Mouse (Mus musculus) MEL (cell line): ENCODE data around the gene Gm37240. TPM values are rescaled to one million over a fixed set of nuclear protein-coding genes. Genes with fewer than 3 reads are reported as not detected.

Experiments
- DNase-seq: peaks from one replicate; pipeline ENCODE4 v3.0.0; 2011; ENCODE audit warnings: low read depth, low spot score
- H3K27ac ChIP-seq: 2 replicates; pipeline ENCODE4 v1.5.1; 2012; ENCODE audit warnings: low read depth, mild to moderate bottlenecking, control low read depth, low read length, moderate library complexity; ENCODE audit not compliant: control insufficient read depth
- H3K27me3 ChIP-seq, 2 experiments: fragments of 150-350 bp in 1 of 2; sonication (generic) in 1 of 2; 2 replicates each; pipeline ENCODE4 v1.6.1; 2012; ENCODE audit warnings: low read length in 2 of 2, mild to moderate bottlenecking in 2 of 2, improper control_type of control experiment in 1 of 2, moderate library complexity in 1 of 2; ENCODE audit not compliant: insufficient read depth in 2 of 2, control insufficient read depth in 1 of 2
- H3K36me3 ChIP-seq, 2 experiments: 2 replicates each; pipeline ENCODE4 v1.6.1; 2012 to 2014; ENCODE audit warnings: low read length in 2 of 2, improper control_type of control experiment in 1 of 2, inconsistent platforms in 1 of 2, mild to moderate bottlenecking in 1 of 2; ENCODE audit not compliant: insufficient read depth in 2 of 2, control insufficient read depth in 1 of 2
- H3K4me1 ChIP-seq, 2 experiments: fragments of 150-350 bp in 1 of 2; sonication (generic) in 1 of 2; 2 replicates each; pipeline ENCODE4 v1.6.1; 2012; ENCODE audit warnings: low read length in 2 of 2, improper control_type of control experiment in 1 of 2, mild to moderate bottlenecking in 1 of 2; ENCODE audit not compliant: insufficient read depth in 2 of 2, control insufficient read depth in 1 of 2
- H3K4me3 ChIP-seq, 2 experiments: fragments of 150-350 bp in 1 of 2; sonication (generic) in 1 of 2; 2 replicates each; pipeline ENCODE4 v1.5.1; 2012; ENCODE audit warnings: low read depth in 2 of 2, low read length in 2 of 2, mild to moderate bottlenecking in 2 of 2, moderate library complexity in 2 of 2, control low read depth in 1 of 2, improper control_type of control experiment in 1 of 2; ENCODE audit not compliant: control insufficient read depth in 1 of 2, insufficient read depth in 1 of 2
- H3K79me2 ChIP-seq: 2 replicates; pipeline ENCODE4 v1.6.1; 2012; ENCODE audit warnings: mild to moderate bottlenecking, low read length, moderate library complexity; ENCODE audit not compliant: control insufficient read depth, poor library complexity, insufficient read depth
- H3K9ac ChIP-seq: 2 replicates; pipeline ENCODE4 v1.6.1; 2012; ENCODE audit warnings: low read depth, mild to moderate bottlenecking, control low read depth, low read length, moderate library complexity; ENCODE audit not compliant: control insufficient read depth, poor library complexity, severe bottlenecking
- H3K9me3 ChIP-seq: fragments of 150-350 bp; sonication (generic); replicated peaks from 2 replicates; pipeline ENCODE4 v1.6.1; 2012; ENCODE audit warnings: mild to moderate bottlenecking, low read length, improper control_type of control experiment, moderate library complexity; ENCODE audit not compliant: insufficient read depth
- BHLHE40 ChIP-seq: IDR thresholded peaks from 2 replicates; pipeline ENCODE4 v1.6.1; 2012; ENCODE audit warnings: low read depth, mild to moderate bottlenecking, inconsistent platforms, low read length, improper control_type of control experiment, borderline replicate concordance
- CHD1 ChIP-seq: IDR thresholded peaks from 2 replicates; pipeline ENCODE4 v1.6.1; 2012; ENCODE audit warnings: low read depth, mild to moderate bottlenecking, inconsistent platforms, low read length, improper control_type of control experiment
- CHD2 ChIP-seq: IDR thresholded peaks from 2 replicates; pipeline ENCODE4 v1.6.1; 2011; ENCODE audit warnings: low read length, improper control_type of control experiment
- CTCF ChIP-seq, 3 experiments: IDR thresholded peaks in 2 of 3; conservative IDR thresholded peaks in 1 of 3; 2 replicates each; pipeline ENCODE4 v1.5.1; 2011 to 2012; ENCODE audit warnings: low read length in 3 of 3, low read depth in 2 of 3, mild to moderate bottlenecking in 2 of 3, improper control_type of control experiment in 1 of 3, inconsistent platforms in 1 of 3, mixed read lengths in 1 of 3, moderate library complexity in 1 of 3; ENCODE audit not compliant: control insufficient read depth in 1 of 3, insufficient read depth in 1 of 3, poor library complexity in 1 of 3, severe bottlenecking in 1 of 3
- E2F4 ChIP-seq: IDR thresholded peaks from 2 replicates; pipeline ENCODE4 v1.6.1; 2011; ENCODE audit warnings: low read depth, low read length, improper control_type of control experiment, borderline replicate concordance
- ELF1 ChIP-seq: IDR thresholded peaks from 2 replicates; pipeline ENCODE4 v1.6.1; 2014; ENCODE audit warnings: low read depth, mild to moderate bottlenecking, inconsistent platforms, low read length, improper control_type of control experiment, moderate library complexity
- EP300 ChIP-seq, 2 experiments: IDR thresholded peaks; 2 replicates each; pipeline ENCODE4 v1.6.1; 2011; ENCODE audit warnings: improper control_type of control experiment in 2 of 2, low read length in 2 of 2, low read depth in 1 of 2, mild to moderate bottlenecking in 1 of 2
- ETS1 ChIP-seq: IDR thresholded peaks from 2 replicates; pipeline ENCODE4 v1.6.1; 2012; ENCODE audit warnings: low read depth, mild to moderate bottlenecking, inconsistent platforms, low read length, improper control_type of control experiment, moderate library complexity
- GABPA ChIP-seq: IDR thresholded peaks from 2 replicates; pipeline ENCODE4 v1.6.1; 2012; ENCODE audit warnings: low read depth, mild to moderate bottlenecking, inconsistent platforms, low read length, improper control_type of control experiment, moderate library complexity
- GATA1 ChIP-seq: IDR thresholded peaks from 2 replicates; pipeline ENCODE4 v1.6.1; 2011; ENCODE audit warnings: low read depth, low read length, improper control_type of control experiment
- HCFC1 ChIP-seq: IDR thresholded peaks from 2 replicates; pipeline ENCODE4 v1.6.1; 2012; ENCODE audit warnings: low read depth, mild to moderate bottlenecking, inconsistent platforms, low read length, improper control_type of control experiment, moderate library complexity
- JUND ChIP-seq: IDR thresholded peaks from 2 replicates; pipeline ENCODE4 v1.6.1; 2011; ENCODE audit warnings: low read depth, mild to moderate bottlenecking, improper control_type of control experiment, low read length
- MAFK ChIP-seq: IDR thresholded peaks from 2 replicates; pipeline ENCODE4 v1.6.1; 2011; ENCODE audit warnings: low read depth, mild to moderate bottlenecking, low read length, improper control_type of control experiment, borderline replicate concordance
- MAZ ChIP-seq: IDR thresholded peaks from 2 replicates; pipeline ENCODE4 v1.6.1; 2012; ENCODE audit warnings: low read depth, mild to moderate bottlenecking, inconsistent platforms, low read length, improper control_type of control experiment
- MXI1 ChIP-seq: IDR thresholded peaks from 2 replicates; pipeline ENCODE4 v1.6.1; 2011; ENCODE audit warnings: mild to moderate bottlenecking, low read depth, low read length, improper control_type of control experiment
- MYB ChIP-seq: IDR thresholded peaks from 2 replicates; pipeline ENCODE4 v1.6.1; 2011; ENCODE audit warnings: mild to moderate bottlenecking, low read depth, low read length, improper control_type of control experiment
- MYC ChIP-seq: IDR thresholded peaks from 2 replicates; pipeline ENCODE4 v1.6.1; 2011; ENCODE audit warnings: low read depth, mild to moderate bottlenecking, low read length, improper control_type of control experiment, moderate library complexity
- NELFE ChIP-seq: IDR thresholded peaks from 2 replicates; pipeline ENCODE4 v1.6.1; 2011; ENCODE audit warnings: low read depth, low read length, improper control_type of control experiment
- NRF1 ChIP-seq: IDR thresholded peaks from 2 replicates; pipeline ENCODE4 v1.6.1; 2014; ENCODE audit warnings: low read depth, mild to moderate bottlenecking, inconsistent platforms, low read length, improper control_type of control experiment, moderate library complexity; ENCODE audit not compliant: poor library complexity, insufficient read depth, severe bottlenecking
- POLR2AphosphoS2 ChIP-seq: IDR thresholded peaks from 2 replicates; pipeline ENCODE4 v1.6.1; 2011; ENCODE audit warnings: low read length, improper control_type of control experiment
- POLR2AphosphoS5 ChIP-seq: IDR thresholded peaks from 2 replicates; pipeline ENCODE4 v1.6.1; 2012; ENCODE audit warnings: low read depth, borderline replicate concordance, mild to moderate bottlenecking, inconsistent platforms, low read length, moderate library complexity, mixed read lengths
- RCOR1 ChIP-seq: IDR thresholded peaks from 2 replicates; pipeline ENCODE4 v1.6.1; 2012; ENCODE audit warnings: low read depth, mild to moderate bottlenecking, inconsistent platforms, low read length, improper control_type of control experiment
- TAL1 ChIP-seq: IDR thresholded peaks from 2 replicates; pipeline ENCODE4 v1.6.1; 2012; ENCODE audit warnings: mild to moderate bottlenecking, inconsistent platforms, low read length, moderate library complexity, mixed read lengths
- UBTF ChIP-seq: IDR thresholded peaks from 2 replicates; pipeline ENCODE4 v1.6.1; 2012; ENCODE audit warnings: low read depth, mild to moderate bottlenecking, inconsistent platforms, low read length, improper control_type of control experiment, moderate library complexity, borderline replicate concordance; ENCODE audit not compliant: insufficient read depth
- USF2 ChIP-seq, 2 experiments: IDR thresholded peaks; 2 replicates each; pipeline ENCODE4 v1.6.1; 2011 to 2012; ENCODE audit warnings: improper control_type of control experiment in 2 of 2, low read length in 2 of 2, borderline replicate concordance in 1 of 2, inconsistent platforms in 1 of 2, low read depth in 1 of 2, mild to moderate bottlenecking in 1 of 2; ENCODE audit not compliant: insufficient read depth in 1 of 2
- ZC3H11A ChIP-seq: IDR thresholded peaks from 2 replicates; pipeline ENCODE4 v1.6.1; 2012; ENCODE audit warnings: low read depth, mild to moderate bottlenecking, inconsistent platforms, low read length, improper control_type of control experiment
- ZKSCAN1 ChIP-seq: IDR thresholded peaks from 2 replicates; pipeline ENCODE4 v1.6.1; 2012; ENCODE audit warnings: low read depth, mild to moderate bottlenecking, inconsistent platforms, low read length, improper control_type of control experiment, moderate library complexity
- ZMIZ1 ChIP-seq: IDR thresholded peaks from 2 replicates; pipeline ENCODE4 v1.6.1; 2012; ENCODE audit warnings: low read depth, mild to moderate bottlenecking, inconsistent platforms, low read length, improper control_type of control experiment, moderate library complexity
- ZNF384 ChIP-seq: IDR thresholded peaks from 2 replicates; pipeline ENCODE4 v1.6.1; 2012; ENCODE audit warnings: low read depth, mild to moderate bottlenecking, inconsistent platforms, low read length, improper control_type of control experiment
- polyA plus RNA-seq, 2 experiments: library from polyadenylated mRNA; stranded (reverse) in 1 of 2; unstranded in 1 of 2; fragments of >175 nt in 1 of 2; fragments of >200 nt in 1 of 2; gene quantifications; 2 replicates each; pipeline versions ENCODE4 v1.2.1 to v1.2.4; 2012; ENCODE audit warnings: low replicate concordance in 2 of 2, low read depth in 1 of 2; ENCODE audit not compliant: insufficient read length in 2 of 2, insufficient read depth in 1 of 2, missing spikeins in 1 of 2
- total RNA-seq: library from RNA; depleted of rRNA; stranded (reverse); fragments of 300-350 nt; gene quantifications from 2 replicates; pipeline ENCODE4 v1.2.3, GENCODE M21; 2012

The Gm37240 gene
- total and polyA plus RNA-seq, 3 experiments = 0.04 TPM; not detected in 2

GRCm38 (mm10) chr3:85391756-85392155 is 495.6 kb downstream of the Gm37240 start:
- TF ChIP-seq MAZ (no peak), JUND (no peak), CHD2 (no peak), ZNF384 (no peak), TAL1 (no peak), GABPA (no peak), GATA1 (no peak), POLR2AphosphoS5 (no peak), ELF1 (no peak), UBTF (no peak), EP300 (IDR thresholded peaks at IDR 0.05; ENCODE audit: low read depth in 1 of 2, low read length in 2 of 2) (no peak), RCOR1 (no peak), MYB (no peak), MAFK (no peak), CTCF (IDR thresholded peaks at IDR 0.05 in 2 of 3, conservative IDR thresholded peaks at IDR 0.05 in 1 of 3; ENCODE audit: control insufficient read depth in 1 of 3, insufficient read depth in 1 of 3, low read depth in 2 of 3, low read length in 3 of 3, poor library complexity in 1 of 3, severe bottlenecking in 1 of 3) (no peak), HCFC1 (no peak), ZMIZ1 (no peak), E2F4 (no peak), USF2 (IDR thresholded peaks at IDR 0.05; ENCODE audit: borderline replicate concordance in 1 of 2, insufficient read depth in 1 of 2, low read depth in 1 of 2, low read length in 2 of 2) (no peak), NELFE (no peak)
- H3K36me3 ChIP-seq = no peaks in the 10 kb centered on the region
- no peaks in the 10 kb centered on the region for H3K79me2 ChIP-seq
- H3K27ac ChIP-seq = no peak overlapping the region
- DNase-seq = no peak
- no peak overlapping the region for H3K4me3 ChIP-seq
- H3K27me3 ChIP-seq = no peaks in the 10 kb centered on the region
- no peaks in the 10 kb centered on the region for H3K4me1 ChIP-seq
- H3K9ac ChIP-seq = no peak overlapping the region
- H3K9me3 ChIP-seq = no peaks in the 10 kb centered on the region

GRCm38 (mm10) chr3:85391111-85391510 is 496.2 kb downstream of the Gm37240 start:
- TF ChIP-seq ZMIZ1 (no peak), ZNF384 (no peak), MAFK (no peak), MYB (no peak), ETS1 (no peak), HCFC1 (no peak), MYC (no peak), ZKSCAN1 (no peak), UBTF (no peak), MAZ (no peak), ZC3H11A (no peak), NRF1 (no peak), POLR2AphosphoS2 (no peak), CHD1 (no peak), BHLHE40 (no peak), MXI1 (no peak)

More at GRCm38 (mm10) chr3:85391111-85391510, 496.2 kb downstream of the Gm37240 start:
- no peaks in the 10 kb centered on the region for H3K27me3 ChIP-seq
- no peaks in the 10 kb centered on the region for H3K36me3 ChIP-seq
- no peak for DNase-seq
- H3K4me1 ChIP-seq = no peaks in the 10 kb centered on the region
- H3K9me3 ChIP-seq = no peaks in the 10 kb centered on the region
- H3K9ac ChIP-seq = no peak overlapping the region
- H3K4me3 ChIP-seq = no peak overlapping the region
- no peaks in the 10 kb centered on the region for H3K79me2 ChIP-seq
- no peak overlapping the region for H3K27ac ChIP-seq
